Mouse (Mus musculus) bone marrow macrophage, adult 2 months (primary cell): ENCODE measurements around the gene Larp1.

ENCODE experiments used
- CTCF ChIP-seq: IDR thresholded peaks from 2 replicates; pipeline ENCODE4 v1.5.1; 2012; ENCODE audit warnings: low read depth, mild to moderate bottlenecking, low read length, moderate library complexity
- POLR2A ChIP-seq: IDR thresholded peaks from 2 replicates; pipeline ENCODE4 v1.6.1; 2012; ENCODE audit warnings: mild to moderate bottlenecking, low read depth, low read length, borderline replicate concordance

DNA sequence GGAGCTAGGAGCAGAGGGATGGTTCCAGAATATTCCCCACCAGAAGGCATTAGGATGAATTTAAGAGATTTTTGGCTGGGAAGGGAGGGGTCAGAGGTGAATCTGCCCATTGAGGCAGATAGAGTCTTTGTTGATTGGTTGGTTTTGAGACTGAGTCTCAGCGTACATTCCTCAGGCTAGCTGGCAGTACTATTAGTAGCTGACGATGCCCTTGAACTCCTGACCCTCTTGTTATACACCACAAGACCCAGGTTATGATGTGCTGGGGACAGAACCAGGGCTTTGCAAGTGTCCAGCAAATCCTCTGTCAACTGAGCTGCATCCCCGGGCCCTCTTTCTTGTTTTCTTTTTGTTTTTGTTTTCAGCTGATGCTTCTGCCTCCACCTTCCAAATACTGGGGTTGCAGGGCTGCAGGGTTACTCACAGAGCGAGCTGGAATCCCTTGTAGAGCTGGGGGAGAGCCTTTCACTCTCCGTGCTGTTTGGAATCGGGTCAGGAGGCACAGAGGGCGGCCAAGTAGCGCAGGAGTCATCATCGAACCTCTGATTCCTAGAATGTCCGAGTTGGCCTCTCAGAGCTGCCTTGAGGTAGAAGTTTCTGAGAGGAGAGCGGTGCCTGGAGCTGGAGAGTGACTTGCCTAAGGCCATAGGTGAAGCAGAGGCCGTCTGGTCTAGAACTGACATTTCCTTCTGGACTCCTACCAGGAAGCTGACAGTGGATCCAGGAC, 27.6 kb upstream of the Larp1 start:
- no peak for TF ChIP-seq CTCF
- TF ChIP-seq POLR2A = no peak
